Mouse (Mus musculus) cerebellum, postnatal 14 days (tissue): ENCODE measurements around the gene Eml3.

ENCODE experiments used
- DNase-seq, 2 experiments: peaks; one replicate each; pipeline ENCODE4 v3.0.0; 2021; ENCODE audit warnings: mixed read lengths in 2 of 2

Eml3 gene

GRCm38 (mm10) chr19:8989066-8989566 lies 59.8 kb downstream of the Eml3 start, which contains the start of gene Ahnak:
Ahnak (plus strand) TSS chr19:8989284.
- DNase-seq, result peak; percentile 34 to 42

- DNase-seq, result peak in 1 of 2 experiments; percentile 48
These were observed 60.4 kb downstream of the Eml3 start for GRCm38 (mm10) chr19:8989567-8990431.

GRCm38 (mm10) chr19:8990432-8991102 lies 61.2 kb downstream of the Eml3 start:
- no peak for DNase-seq
